Mouse (Mus musculus) C2C12 (cell line): Measurements from ENCODE around the gene Col18a1.

Experiments used
- CEBPB ChIP-seq: IDR thresholded peaks from one replicate; pipeline ENCODE4 v1.6.1; 2011; ENCODE audit warnings: low read depth, mild to moderate bottlenecking, control low read depth, moderate library complexity
- CTCF ChIP-seq: IDR thresholded peaks from one replicate; pipeline ENCODE4 v1.5.1; 2011; ENCODE audit not compliant: control insufficient read depth, insufficient read depth, insufficient read length
- FOSL1 ChIP-seq: IDR thresholded peaks from one replicate; pipeline ENCODE4 v1.8.0; 2011; ENCODE audit warnings: mild to moderate bottlenecking, low read length; ENCODE audit not compliant: poor library complexity, insufficient read depth, severe bottlenecking
- MAX ChIP-seq: IDR thresholded peaks from one replicate; pipeline ENCODE4 v1.6.1; 2011; ENCODE audit warnings: mild to moderate bottlenecking, control low read depth
- MYOD1 ChIP-seq: IDR thresholded peaks from one replicate; pipeline ENCODE4 v1.6.1; 2011; ENCODE audit warnings: low read depth; ENCODE audit not compliant: control insufficient read depth, insufficient read length
- MYOG ChIP-seq: IDR thresholded peaks from one replicate; pipeline ENCODE4 v1.6.1; 2011; ENCODE audit not compliant: control insufficient read depth, insufficient read length; ENCODE audit errors: extremely low read depth
- USF1 ChIP-seq: IDR thresholded peaks from one replicate; pipeline ENCODE4 v1.6.1; 2011; ENCODE audit warnings: low read depth, mild to moderate bottlenecking, control low read depth, moderate library complexity

DNA sequence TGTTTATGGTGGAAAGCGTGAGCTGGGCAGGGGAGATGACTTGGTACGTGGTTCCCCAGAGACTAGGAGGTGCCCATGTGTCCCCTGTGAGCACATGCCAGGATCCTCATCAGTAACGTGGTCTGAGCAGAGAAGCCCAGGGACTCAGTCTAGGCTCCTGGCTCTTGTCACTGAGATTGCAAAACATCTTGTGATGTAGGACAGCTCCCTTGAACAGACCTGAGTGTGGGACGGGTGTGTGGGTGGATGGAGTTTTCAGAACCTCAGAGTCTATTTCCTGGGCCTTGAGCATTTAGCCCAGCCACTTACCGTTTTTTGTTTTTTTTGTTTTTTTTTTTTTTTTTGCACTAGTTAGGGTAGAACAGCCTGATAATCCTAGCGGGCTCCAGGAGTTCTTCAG is 130.9 kb downstream of the Col18a1 start:
- no peak for TF ChIP-seq CTCF
- TF ChIP-seq FOSL1, result no peak
- TF ChIP-seq CEBPB, result peak; percentile 27
- no peak for TF ChIP-seq MAX
- no peak for TF ChIP-seq MYOG
- no peak for TF ChIP-seq USF1
- no peak for TF ChIP-seq MYOD1
